Mouse (Mus musculus): Measurements from ENCODE around the gene Tmem9b.

DNA sequence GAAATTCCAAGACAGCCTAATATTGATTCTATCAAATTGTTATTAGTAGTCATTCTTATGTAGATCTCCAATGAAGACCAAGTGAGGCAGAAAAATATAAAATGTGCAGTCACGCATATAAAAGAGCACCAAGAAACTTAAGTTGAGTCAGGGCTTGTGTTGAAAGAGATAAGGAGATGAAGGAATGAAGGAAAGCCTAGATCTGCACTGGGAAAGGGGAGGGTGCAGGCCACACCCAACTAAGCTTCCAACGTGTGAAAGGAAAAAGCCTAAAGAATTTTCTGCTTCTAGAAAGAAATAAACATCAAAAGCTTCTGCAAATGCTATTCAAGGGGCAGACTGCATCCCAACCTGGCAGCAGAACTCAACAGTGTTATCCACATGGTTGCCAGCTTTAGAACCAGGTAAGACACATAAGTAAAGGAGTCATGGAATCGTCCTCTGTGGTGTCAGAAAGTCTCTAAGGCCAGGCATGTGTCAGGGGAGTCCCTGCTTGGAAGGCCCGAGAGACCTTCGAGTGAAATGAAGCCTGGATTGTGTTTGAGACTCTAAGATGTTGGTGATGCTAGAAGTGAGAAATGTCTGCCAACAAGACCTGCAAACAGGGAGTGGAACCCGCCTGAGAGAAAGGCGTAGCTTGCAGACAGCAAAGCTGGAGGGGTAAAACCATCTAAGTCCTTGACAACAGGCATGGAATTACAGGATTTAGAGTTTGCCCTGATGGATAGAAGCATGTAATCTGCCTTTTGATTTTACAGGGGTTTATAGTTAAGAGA lies 15.1 kb upstream of the Tmem9b start:
- TF ChIP-seq CTCF (IDR thresholded peaks at IDR 0.05; ENCODE audit: low read depth) = no peak
- TF ChIP-seq EP300 (IDR thresholded peaks at IDR 0.05; ENCODE audit: low read depth) = peak; percentile 36; the same call in 1 of the 2 replicates

Data from liver, postnatal 0 days (tissue).